ENCODE assay signal across 23 mouse cellular contexts in genomic region chr1:192742394-192743251, GRCm38 (mm10). TPM values are rescaled to one million over a fixed set of nuclear protein-coding genes. Genes with fewer than 3 reads are reported as not detected.
DNase-seq lines count a peak whose midpoint lies in the region; ATAC-seq lines count a peak whose summit lies in the region.
"Had no signal": no experiment of that assay in that cellular context is flagged by ENCODE, and none has a peak within 500 bp of the region (broad histone marks: within the 10 kb centered on the region; RNA-seq: fewer than 3 reads in every experiment).

No protein-coding gene starts in this region.

- peak; percentile 52 for DNase-seq in CD4-positive helper T cell, adult 2 months (ENCODE audit: low read depth, low spot score)
- DNase-seq in limb, embryonic 11.5 days (ENCODE audit: low spot score), result peak; percentile 32
- DNase-seq in layer of hippocampus, adult 9-10 months (ENCODE audit: low spot score), result no peak
- no peak for DNase-seq in thymus, postnatal 25 days
- DNase-seq in kidney, adult 18-20 months, result no peak
- DNase-seq: adrenal gland, postnatal 14 days; cerebellum, adult 11-12 months; heart, postnatal 14 days; left cerebral cortex, postnatal 4 days; lung, adult 2 months; thymus, postnatal 14 days had no signal

- ATAC-seq in CD4-positive, CD25-positive, alpha-beta regulatory T cell, adult 4 months, result peak; percentile 59
- ATAC-seq in activated CD4-positive, CD25-positive, alpha-beta regulatory T cell, adult 4 months, result peak; percentile 52
- ATAC-seq in limb, embryonic 11.5 days (ENCODE audit: insufficient number of reproducible peaks, low FRiP score, low TSS enrichment, low read depth), result peak; percentile 32; the same call in 1 of the 2 replicates
- ATAC-seq: forebrain, embryonic 15.5 days; intestine, embryonic 16.5 days; liver, embryonic 12.5 days had no signal

- peak overlapping the region; percentile 15; the same call in 1 of the 2 replicates for H3K27ac ChIP-seq in limb, embryonic 11.5 days (replicated peaks; ENCODE audit: low read depth, low read length)
- H3K27ac ChIP-seq: embryonic facial prominence, embryonic 10.5 days; forebrain, embryonic 15.5 days; hindbrain, embryonic 13.5 days; kidney, postnatal 0 days; layer of hippocampus, adult 2 months; liver, embryonic 12.5 days; midbrain, embryonic 10.5 days; neural tube, embryonic 12.5 days had no signal

- no peaks in the 10 kb centered on the region for H3K27me3 ChIP-seq in limb, embryonic 11.5 days (ENCODE audit: control insufficient read depth, insufficient read depth, low read length)
- H3K27me3 ChIP-seq: forebrain, embryonic 15.5 days; hindbrain, embryonic 13.5 days; liver, embryonic 12.5 days; neural tube, embryonic 12.5 days had no signal

- H3K36me3 ChIP-seq in limb, embryonic 11.5 days (ENCODE audit: control insufficient read depth, insufficient read depth, low read length), result no peaks in the 10 kb centered on the region
- H3K36me3 ChIP-seq: forebrain, embryonic 15.5 days; hindbrain, embryonic 13.5 days; liver, embryonic 12.5 days; neural tube, embryonic 12.5 days had no signal

- H3K9me3 ChIP-seq in limb, embryonic 11.5 days (ENCODE audit: control insufficient read depth, low read length), result no peaks in the 10 kb centered on the region
- H3K9me3 ChIP-seq: embryonic facial prominence, embryonic 10.5 days; forebrain, embryonic 15.5 days; hindbrain, embryonic 13.5 days; liver, embryonic 12.5 days; midbrain, embryonic 10.5 days; neural tube, embryonic 12.5 days had no signal

- H3K4me1 ChIP-seq in limb, embryonic 11.5 days (ENCODE audit: control insufficient read depth, insufficient read depth, low read length), result no peaks in the 10 kb centered on the region
- H3K4me1 ChIP-seq: forebrain, embryonic 15.5 days; hindbrain, embryonic 13.5 days; midbrain, embryonic 10.5 days; neural tube, embryonic 12.5 days had no signal

- H3K9ac ChIP-seq in limb, embryonic 11.5 days (ENCODE audit: low read length), result no peak overlapping the region
- H3K9ac ChIP-seq: forebrain, embryonic 15.5 days; hindbrain, embryonic 13.5 days; liver, embryonic 12.5 days; neural tube, embryonic 12.5 days had no signal

- H3K4me2 ChIP-seq in limb, embryonic 11.5 days (ENCODE audit: low read depth, severe bottlenecking), result no peak overlapping the region
- H3K4me2 ChIP-seq: forebrain, embryonic 15.5 days; heart, embryonic 11.5 days; hindbrain, embryonic 13.5 days; liver, embryonic 12.5 days; neural tube, embryonic 12.5 days had no signal

- no peak overlapping the region for H3K4me3 ChIP-seq in limb, embryonic 11.5 days (ENCODE audit: low read depth, low read length)
- H3K4me3 ChIP-seq: embryonic facial prominence, embryonic 10.5 days; forebrain, embryonic 15.5 days; hindbrain, embryonic 13.5 days; layer of hippocampus, adult 2 months; liver, embryonic 12.5 days; midbrain, embryonic 10.5 days; neural tube, embryonic 12.5 days had no signal

- 65% methylated on average over 7 of the region's 7 CpGs for WGBS in limb, embryonic 11.5 days

RNA-seq across cellular contexts. Expression of gene Hhat, which starts 28.4 kb away (rescaled TPM):
- polyA plus RNA-seq in CD4-positive, CD25-positive, alpha-beta regulatory T cell, adult 4 months (2017; shearing (Covaris generic)), result 1 to 10 TPM; 2.9 to 3.7 TPM
- 1 to 10 TPM in 1 of 2 experiments, under 1 TPM in 1; 0.89 to 1.6 TPM for polyA plus RNA-seq in activated CD4-positive, CD25-positive, alpha-beta regulatory T cell, adult 4 months (2017; shearing (Covaris generic))
- polyA plus RNA-seq in limb, embryonic 11.5 days (2014; fragmentation: Nextera tagmentation; extraction: Ambion mirVana), result 12.3 and 16.6 TPM in 2 replicates

Comparison
In these comparisons a context has a peak if more than half of its experiments do, and no peak if none do; other contexts are left out.
1. DNase-seq: peak in CD4-positive helper T cell, adult 2 months (single experiment) and limb, embryonic 11.5 days (single experiment); none in layer of hippocampus, adult 9-10 months (single experiment), thymus, postnatal 25 days (single experiment) and kidney, adult 18-20 months (single experiment).
2. Peak in every context shown above with its lines, with median percentiles within 50 percentile points of each other: ATAC-seq.